Mouse (Mus musculus): ENCODE measurements around the gene Olfr1461. TPM values are rescaled to one million over a fixed set of nuclear protein-coding genes. Genes with fewer than 3 reads are reported as not detected.

Gene Olfr1461
- not detected in 2 replicates for polyA plus RNA-seq (2015; fragmentation: Nextera tagmentation; extraction: Ambion mirVana)

GRCm38 (mm10) chr19:13162700-13163099, at the start of gene Olfr1461:
TSS of gene Olfr1461 (plus strand) at chr19:13163000.

GRCm38 (mm10) chr19:13149449-13149848, 13.4 kb upstream of the Olfr1461 start, which contains the start of gene Olfr1459:
TSS of gene Olfr1459 (minus strand) at chr19:13149549.

GRCm38 (mm10) chr19:13185434-13185833, 22.6 kb downstream of the Olfr1461 start, which contains the start of gene Olfr1462:
TSS of gene Olfr1462 (plus strand) at chr19:13185734.

Other genes starting within 250 kb of the Olfr1461 start
- not detected in 2 replicates for gene Olfr1448, start 238.6 kb upstream of the Olfr1461 start, polyA plus RNA-seq (2015; fragmentation: Nextera tagmentation; extraction: Ambion mirVana)
- not detected in 2 replicates for gene Olfr1449, start 232.2 kb upstream of the Olfr1461 start, polyA plus RNA-seq (2015; fragmentation: Nextera tagmentation; extraction: Ambion mirVana)
- gene Olfr1450, start 212.7 kb upstream of the Olfr1461 start, polyA plus RNA-seq (2015; fragmentation: Nextera tagmentation; extraction: Ambion mirVana), result not detected in 2 replicates
- not detected in 2 replicates for gene Olfr1451, start 168.0 kb upstream of the Olfr1461 start, polyA plus RNA-seq (2015; fragmentation: Nextera tagmentation; extraction: Ambion mirVana)
- gene Olfr1453, start 134.7 kb upstream of the Olfr1461 start, polyA plus RNA-seq (2015; fragmentation: Nextera tagmentation; extraction: Ambion mirVana), result not detected in 2 replicates
- gene Olfr1454, start 102.4 kb upstream of the Olfr1461 start, polyA plus RNA-seq (2015; fragmentation: Nextera tagmentation; extraction: Ambion mirVana), result not detected in 2 replicates
- gene Olfr1457, start 65.1 kb upstream of the Olfr1461 start, polyA plus RNA-seq (2015; fragmentation: Nextera tagmentation; extraction: Ambion mirVana), result not detected in 2 replicates
- not detected in 2 replicates for gene Olfr1458, start 56.2 kb upstream of the Olfr1461 start, polyA plus RNA-seq (2015; fragmentation: Nextera tagmentation; extraction: Ambion mirVana)
- gene Olfr1459, start 13.5 kb upstream of the Olfr1461 start, polyA plus RNA-seq (2015; fragmentation: Nextera tagmentation; extraction: Ambion mirVana), result 0.03 TPM in 1 of 2 replicates, not detected in the other
- gene Olfr1462, start 22.7 kb downstream of the Olfr1461 start, polyA plus RNA-seq (2015; fragmentation: Nextera tagmentation; extraction: Ambion mirVana), result not detected in 2 replicates
- not detected in 2 replicates for gene Olfr1463, start 68.3 kb downstream of the Olfr1461 start, polyA plus RNA-seq (2015; fragmentation: Nextera tagmentation; extraction: Ambion mirVana)
- not detected in 2 replicates for gene Olfr1465, start 152.5 kb downstream of the Olfr1461 start, polyA plus RNA-seq (2015; fragmentation: Nextera tagmentation; extraction: Ambion mirVana)
- gene Olfr1466, start 175.9 kb downstream of the Olfr1461 start, polyA plus RNA-seq (2015; fragmentation: Nextera tagmentation; extraction: Ambion mirVana), result not detected in 2 replicates
- not detected in 2 replicates for gene Olfr1467, start 199.2 kb downstream of the Olfr1461 start, polyA plus RNA-seq (2015; fragmentation: Nextera tagmentation; extraction: Ambion mirVana)
- not detected in 2 replicates for gene Olfr1469, start 244.8 kb downstream of the Olfr1461 start, polyA plus RNA-seq (2015; fragmentation: Nextera tagmentation; extraction: Ambion mirVana)

Data from neural tube, postnatal 0 days (tissue).